Mouse (Mus musculus): ENCODE measurements at regions not wholly inside any gene's neighbourhood (a gene's known extent, or its start where the extent isn't known, plus 50 kb on each side); places are given as distances from the start of the nearest gene placed in this dataset.
A peak's percentile ranks its signal among the peaks of the same experiment; 100 is the strongest.

DNA sequence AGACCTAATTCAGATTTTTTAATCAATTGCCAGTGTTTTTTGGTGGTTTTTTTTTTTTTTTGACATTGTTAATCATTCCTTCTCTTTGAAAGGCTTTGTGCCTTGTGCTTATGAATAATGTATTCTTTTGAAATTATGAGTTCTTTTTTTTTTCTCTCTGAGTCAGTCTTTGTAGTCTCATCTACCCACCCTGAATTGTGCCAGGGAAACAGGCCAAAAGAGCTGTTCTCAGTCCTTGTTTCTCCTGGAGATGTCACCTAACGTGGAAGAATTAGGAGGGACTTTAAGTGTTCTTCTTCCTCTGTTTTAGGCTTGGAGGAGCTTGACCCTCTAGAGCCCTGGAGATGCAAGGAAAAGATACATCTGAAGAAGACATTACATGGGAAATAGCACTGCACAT lies 2012.6 kb downstream of the Poteg start:
- no peak overlapping the region for H3K4me3 ChIP-seq (ENCODE audit: low read length)
- no peak overlapping the region for H3K9ac ChIP-seq (replicated peaks; ENCODE audit: low read length)
- DNase-seq (ENCODE audit: low spot score), result no peak
- no peak for TF ChIP-seq CTCF (IDR thresholded peaks at IDR 0.05; ENCODE audit: low read depth)
- H3K4me2 ChIP-seq (ENCODE audit: low read depth, low read length), result no peak overlapping the region
- no peaks in the 10 kb centered on the region for H3K36me3 ChIP-seq (ENCODE audit: insufficient read depth, low read length)
- no peaks in the 10 kb centered on the region for H3K4me1 ChIP-seq (ENCODE audit: insufficient read depth, low read length)
- no peak overlapping the region for H3K27ac ChIP-seq
- ATAC-seq, result no peak
- WGBS, result 34% methylated on average over 1 of the region's 1 CpGs
- no peaks in the 10 kb centered on the region for H3K9me3 ChIP-seq (ENCODE audit: low read length)
- no peaks in the 10 kb centered on the region for H3K27me3 ChIP-seq (ENCODE audit: insufficient read depth, low read length)

DNA sequence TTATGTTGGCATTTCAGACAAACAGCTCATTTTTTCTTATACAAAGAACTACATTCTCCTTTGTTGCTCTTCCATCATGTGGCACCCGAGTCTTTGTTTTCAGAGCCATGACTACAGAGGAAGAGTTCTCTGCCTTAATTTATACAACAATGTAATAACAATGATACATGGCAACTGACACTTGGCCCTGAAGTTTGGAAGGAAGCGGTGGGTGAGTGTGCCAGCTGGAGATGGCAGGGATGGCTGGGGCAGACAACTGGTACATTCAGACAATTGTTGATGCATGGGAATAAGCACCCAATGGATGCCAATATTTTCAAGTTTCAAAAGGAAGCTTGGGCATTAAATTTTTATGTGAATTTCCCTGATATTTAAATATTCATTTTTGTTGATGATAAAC lies 2045.5 kb downstream of the Poteg start:
- H3K36me3 ChIP-seq (ENCODE audit: insufficient read depth, low read length), result no peaks in the 10 kb centered on the region
- DNase-seq (ENCODE audit: low spot score), result no peak
- H3K4me3 ChIP-seq (ENCODE audit: low read length), result no peak overlapping the region
- no peaks in the 10 kb centered on the region for H3K4me1 ChIP-seq (ENCODE audit: insufficient read depth, low read length)
- no peak for ATAC-seq
- no peak overlapping the region for H3K27ac ChIP-seq
- no peaks in the 10 kb centered on the region for H3K27me3 ChIP-seq (ENCODE audit: insufficient read depth, low read length)
- 73% methylated on average over 2 of the region's 2 CpGs for WGBS
- H3K9me3 ChIP-seq (ENCODE audit: low read length), result no peaks in the 10 kb centered on the region
- H3K4me2 ChIP-seq (ENCODE audit: low read depth, low read length), result no peak overlapping the region
- no peak for TF ChIP-seq CTCF (IDR thresholded peaks at IDR 0.05; ENCODE audit: low read depth)
- H3K9ac ChIP-seq (replicated peaks; ENCODE audit: low read length), result no peak overlapping the region

DNA sequence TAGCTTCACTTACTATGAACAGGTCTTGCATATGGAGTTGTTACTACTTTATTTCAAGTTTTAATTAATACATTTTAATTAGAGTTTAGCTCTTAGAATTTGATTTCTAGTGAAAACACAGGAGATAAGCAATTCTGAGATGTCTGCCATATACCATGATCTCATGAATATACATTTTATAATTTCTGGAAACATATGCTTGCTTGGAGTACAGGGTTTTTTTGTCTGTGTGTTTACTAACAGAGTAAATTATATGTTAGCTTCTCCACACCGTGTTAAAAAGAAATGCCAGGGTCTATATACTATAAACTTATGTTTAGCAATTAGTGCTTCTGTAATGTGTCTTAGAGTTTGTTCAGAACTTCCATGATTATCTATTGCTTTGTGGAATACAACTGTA lies 2079.9 kb downstream of the Poteg start:
- H3K4me3 ChIP-seq (ENCODE audit: low read length), result no peak overlapping the region
- H3K27me3 ChIP-seq (ENCODE audit: insufficient read depth, low read length), result no peaks in the 10 kb centered on the region
- ATAC-seq (no peak), DNase-seq (ENCODE audit: low spot score) (no peak)
- no peak overlapping the region for H3K9ac ChIP-seq (replicated peaks; ENCODE audit: low read length)
- no peak overlapping the region for H3K4me2 ChIP-seq (ENCODE audit: low read depth, low read length)
- TF ChIP-seq CTCF (IDR thresholded peaks at IDR 0.05; ENCODE audit: low read depth), result no peak
- H3K4me1 ChIP-seq (ENCODE audit: insufficient read depth, low read length), result no peaks in the 10 kb centered on the region
- H3K27ac ChIP-seq, result no peak overlapping the region
- H3K36me3 ChIP-seq (ENCODE audit: insufficient read depth, low read length), result no peaks in the 10 kb centered on the region
- WGBS, result 91% methylated on average over 1 of the region's 1 CpGs
- no peaks in the 10 kb centered on the region for H3K9me3 ChIP-seq (ENCODE audit: low read length)

DNA sequence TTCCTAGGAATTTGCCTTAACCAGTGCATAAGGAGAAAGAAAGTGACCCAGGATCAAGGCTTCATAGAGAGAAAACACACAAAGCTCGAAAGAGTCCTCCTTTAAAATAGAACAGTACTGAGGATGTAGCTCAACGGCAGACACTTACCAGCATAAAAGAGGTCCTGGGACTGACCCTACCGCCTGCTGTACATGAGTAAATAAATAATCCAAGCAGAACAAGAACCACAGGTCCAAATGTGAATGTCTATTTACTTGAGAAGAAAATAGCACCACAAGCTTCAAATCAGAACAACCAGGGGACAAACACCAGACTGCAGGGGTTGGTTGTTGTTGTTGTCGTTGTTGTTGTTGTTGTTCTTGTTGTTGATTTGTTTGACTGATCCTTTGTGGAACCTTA lies 2084.1 kb downstream of the Poteg start:
- H3K36me3 ChIP-seq (ENCODE audit: insufficient read depth, low read length), result no peaks in the 10 kb centered on the region
- no peaks in the 10 kb centered on the region for H3K4me1 ChIP-seq (ENCODE audit: insufficient read depth, low read length)
- no peak overlapping the region for H3K27ac ChIP-seq
- WGBS, result 61% methylated on average over 4 of the region's 4 CpGs
- H3K4me3 ChIP-seq (ENCODE audit: low read length), result no peak overlapping the region
- no peaks in the 10 kb centered on the region for H3K9me3 ChIP-seq (ENCODE audit: low read length)
- H3K4me2 ChIP-seq (ENCODE audit: low read depth, low read length), result no peak overlapping the region
- DNase-seq (ENCODE audit: low spot score), result no peak
- no peak for ATAC-seq
- no peaks in the 10 kb centered on the region for H3K27me3 ChIP-seq (ENCODE audit: insufficient read depth, low read length)
- no peak for TF ChIP-seq CTCF (IDR thresholded peaks at IDR 0.05; ENCODE audit: low read depth)
- H3K9ac ChIP-seq (replicated peaks; ENCODE audit: low read length), result no peak overlapping the region

DNA sequence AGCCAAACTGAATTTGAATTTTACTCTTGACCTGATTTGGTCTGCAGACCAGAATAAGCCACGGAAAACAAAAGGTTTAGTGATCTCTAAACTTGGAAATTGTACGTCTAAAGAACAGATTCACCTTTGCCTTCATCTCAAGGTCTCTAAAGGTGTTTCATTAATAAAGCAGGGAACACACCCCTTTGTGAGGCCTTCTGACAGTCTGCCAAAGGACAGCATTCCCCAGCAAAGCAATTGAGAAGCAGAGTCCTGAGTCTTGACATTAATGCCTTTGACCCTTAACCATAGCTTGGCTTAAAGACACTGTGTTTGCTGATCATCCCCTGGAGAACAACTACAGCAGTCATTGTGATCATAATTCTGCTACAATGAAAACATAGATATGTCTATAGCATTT lies 2090.5 kb downstream of the Poteg start:
- no peaks in the 10 kb centered on the region for H3K4me1 ChIP-seq (ENCODE audit: insufficient read depth, low read length)
- no peak overlapping the region for H3K27ac ChIP-seq
- no peak for TF ChIP-seq CTCF (IDR thresholded peaks at IDR 0.05; ENCODE audit: low read depth)
- 86% methylated on average over 2 of the region's 2 CpGs for WGBS
- no peak overlapping the region for H3K4me3 ChIP-seq (ENCODE audit: low read length)
- H3K4me2 ChIP-seq (ENCODE audit: low read depth, low read length), result no peak overlapping the region
- H3K9ac ChIP-seq (replicated peaks; ENCODE audit: low read length), result no peak overlapping the region
- no peaks in the 10 kb centered on the region for H3K9me3 ChIP-seq (ENCODE audit: low read length)
- H3K27me3 ChIP-seq (ENCODE audit: insufficient read depth, low read length), result no peaks in the 10 kb centered on the region
- DNase-seq (ENCODE audit: low spot score) (no peak), ATAC-seq (no peak)
- no peaks in the 10 kb centered on the region for H3K36me3 ChIP-seq (ENCODE audit: insufficient read depth, low read length)

DNA sequence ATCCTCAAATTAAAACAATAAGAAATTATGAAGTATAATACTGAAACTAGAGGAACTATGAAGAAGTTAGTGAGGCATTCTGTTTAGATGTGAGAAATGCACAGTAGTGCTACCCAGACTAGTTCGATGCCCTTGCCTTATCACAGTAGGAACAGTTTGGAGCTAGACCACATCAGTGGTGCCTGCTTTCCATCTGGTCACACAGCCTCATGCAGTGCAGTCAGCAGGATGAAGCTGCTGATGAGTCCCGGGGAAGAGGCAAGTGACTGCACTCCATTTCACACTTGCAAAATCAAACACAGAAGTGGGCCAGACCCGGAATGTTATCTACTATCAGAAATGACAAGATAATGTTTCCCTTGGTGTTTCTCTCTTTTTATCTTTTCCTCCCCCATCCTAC lies 2092.4 kb downstream of the Poteg start:
- Histone ChIP-seq H3K9ac (replicated peaks; ENCODE audit: low read length) (no peak overlapping the region), H3K36me3 (ENCODE audit: insufficient read depth, low read length) (no peaks in the 10 kb centered on the region), H3K4me3 (ENCODE audit: low read length) (no peak overlapping the region), H3K27ac (no peak overlapping the region), H3K4me2 (ENCODE audit: low read depth, low read length) (no peak overlapping the region), H3K9me3 (ENCODE audit: low read length) (no peaks in the 10 kb centered on the region), H3K4me1 (ENCODE audit: insufficient read depth, low read length) (no peaks in the 10 kb centered on the region), H3K27me3 (ENCODE audit: insufficient read depth, low read length) (no peaks in the 10 kb centered on the region)
- no peak for TF ChIP-seq CTCF (IDR thresholded peaks at IDR 0.05; ENCODE audit: low read depth)
- no peak for ATAC-seq
- 56% methylated on average over 3 of the region's 3 CpGs for WGBS
- no peak for DNase-seq (ENCODE audit: low spot score)

DNA sequence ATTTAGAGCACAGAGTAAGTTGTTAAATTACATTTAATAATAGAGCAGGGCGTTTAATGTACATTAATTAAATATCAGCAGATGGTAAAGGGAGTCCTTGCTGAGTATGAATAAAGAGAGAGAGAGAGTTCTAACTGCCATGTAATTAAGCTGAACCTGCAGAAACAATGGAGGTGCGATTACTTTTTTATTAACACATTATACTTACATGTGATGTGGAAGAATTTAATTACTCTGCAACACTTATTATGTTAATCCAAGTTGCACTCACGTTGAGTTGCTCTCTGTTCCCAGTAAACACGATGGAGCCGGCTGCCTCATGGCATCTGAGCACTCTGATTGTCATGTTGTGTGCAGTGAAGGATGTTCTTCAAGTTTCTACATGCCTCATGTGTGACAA lies 2096.7 kb downstream of the Poteg start:
- no peak overlapping the region for H3K4me2 ChIP-seq (ENCODE audit: low read depth, low read length)
- H3K27ac ChIP-seq, result no peak overlapping the region
- H3K36me3 ChIP-seq (ENCODE audit: insufficient read depth, low read length), result no peaks in the 10 kb centered on the region
- no peaks in the 10 kb centered on the region for H3K27me3 ChIP-seq (ENCODE audit: insufficient read depth, low read length)
- H3K9me3 ChIP-seq (ENCODE audit: low read length), result no peaks in the 10 kb centered on the region
- no peak overlapping the region for H3K4me3 ChIP-seq (ENCODE audit: low read length)
- 23% methylated on average over 5 of the region's 5 CpGs for WGBS
- no peak for TF ChIP-seq CTCF (IDR thresholded peaks at IDR 0.05; ENCODE audit: low read depth)
- H3K4me1 ChIP-seq (ENCODE audit: insufficient read depth, low read length), result no peaks in the 10 kb centered on the region
- DNase-seq (ENCODE audit: low spot score) (peak; percentile 26), ATAC-seq (peak; percentile 51; the same call in 1 of the 2 replicates)
- no peak overlapping the region for H3K9ac ChIP-seq (replicated peaks; ENCODE audit: low read length)
